Mouse (Mus musculus): ENCODE measurements around the gene Nt5c1b. TPM values are rescaled to one million over a fixed set of nuclear protein-coding genes. Genes with fewer than 3 reads are reported as not detected.
A peak's percentile ranks its signal among the peaks of the same experiment; 100 is the strongest.

The Nt5c1b gene
- polyA plus RNA-seq (2016; fragmentation: Nextera tagmentation; extraction: Ambion mirVana), result not detected in 2 replicates

- H3K9me3 ChIP-seq, result no peaks in the 10 kb centered on the region
- H3K36me3 ChIP-seq, result no peaks in the 10 kb centered on the region
- 90% methylated on average over 3 of the region's 3 CpGs for WGBS
- no peaks in the 10 kb centered on the region for H3K27me3 ChIP-seq
- H3K27ac ChIP-seq, result no peak within 1 kb of the TSS
- H3K9ac ChIP-seq (replicated peaks), result no peak within 1 kb of the TSS
- no peak within 1 kb of the TSS for H3K4me3 ChIP-seq (replicated peaks)
- H3K4me2 ChIP-seq, result no peak within 1 kb of the TSS
- ATAC-seq (ENCODE audit: insufficient number of reproducible peaks, insufficient read depth, low FRiP score, low TSS enrichment, low read depth), result no peak
- no peaks in the 10 kb centered on the region for H3K4me1 ChIP-seq (replicated peaks)
Measured at GRCm38 (mm10) chr12:10369673-10370072, at the start of gene Nt5c1b. TSS of gene Nt5c1b (plus strand) at chr12:10369973.

- Histone ChIP-seq H3K27me3 (no peaks in the 10 kb centered on the region), H3K4me3 (replicated peaks) (no peak overlapping the region), H3K4me2 (no peak overlapping the region), H3K4me1 (replicated peaks) (no peaks in the 10 kb centered on the region), H3K9ac (replicated peaks) (no peak overlapping the region), H3K27ac (no peak overlapping the region), H3K36me3 (no peaks in the 10 kb centered on the region), H3K9me3 (no peaks in the 10 kb centered on the region)
- 86% methylated on average over 10 of the region's 10 CpGs for WGBS
- no peak for ATAC-seq (ENCODE audit: insufficient number of reproducible peaks, insufficient read depth, low FRiP score, low TSS enrichment, low read depth)
Measured at GRCm38 (mm10) chr12:10327651-10328050, 42.1 kb upstream of the Nt5c1b start.

GRCm38 (mm10) chr12:10329460-10329859 lies 40.3 kb upstream of the Nt5c1b start:
- no peak for ATAC-seq (ENCODE audit: insufficient number of reproducible peaks, insufficient read depth, low FRiP score, low TSS enrichment, low read depth)
- 96% methylated on average over 2 of the region's 2 CpGs for WGBS

GRCm38 (mm10) chr12:10340604-10341003 lies 29.2 kb upstream of the Nt5c1b start:
- no peaks in the 10 kb centered on the region for H3K27me3 ChIP-seq
- no peak overlapping the region for H3K27ac ChIP-seq
- no peaks in the 10 kb centered on the region for H3K36me3 ChIP-seq
- H3K9ac ChIP-seq (replicated peaks), result no peak overlapping the region
- H3K4me2 ChIP-seq, result no peak overlapping the region
- WGBS, result 64% methylated on average over 5 of the region's 5 CpGs
- no peaks in the 10 kb centered on the region for H3K4me1 ChIP-seq (replicated peaks)
- ATAC-seq (ENCODE audit: insufficient number of reproducible peaks, insufficient read depth, low FRiP score, low TSS enrichment, low read depth), result no peak
- no peaks in the 10 kb centered on the region for H3K9me3 ChIP-seq
- H3K4me3 ChIP-seq (replicated peaks), result no peak overlapping the region

More at GRCm38 (mm10) chr12:10329460-10329859, 40.3 kb upstream of the Nt5c1b start:
- Histone ChIP-seq H3K36me3 (no peaks in the 10 kb centered on the region), H3K4me3 (replicated peaks) (no peak overlapping the region), H3K4me2 (no peak overlapping the region), H3K4me1 (replicated peaks) (no peaks in the 10 kb centered on the region), H3K27ac (no peak overlapping the region), H3K27me3 (no peaks in the 10 kb centered on the region), H3K9me3 (no peaks in the 10 kb centered on the region), H3K9ac (replicated peaks) (no peak overlapping the region)

GRCm38 (mm10) chr12:10350706-10351105 lies 19.1 kb upstream of the Nt5c1b start:
- Histone ChIP-seq H3K27me3 (no peaks in the 10 kb centered on the region), H3K4me1 (replicated peaks) (no peaks in the 10 kb centered on the region), H3K27ac (no peak overlapping the region), H3K4me2 (no peak overlapping the region), H3K9ac (replicated peaks) (no peak overlapping the region), H3K4me3 (replicated peaks) (no peak overlapping the region), H3K36me3 (no peaks in the 10 kb centered on the region), H3K9me3 (no peaks in the 10 kb centered on the region)
- no peak for ATAC-seq (ENCODE audit: insufficient number of reproducible peaks, insufficient read depth, low FRiP score, low TSS enrichment, low read depth)
- 63% methylated on average over 3 of the region's 3 CpGs for WGBS

- H3K4me1 ChIP-seq (replicated peaks), result no peaks in the 10 kb centered on the region
- H3K36me3 ChIP-seq, result no peaks in the 10 kb centered on the region
- no peak overlapping the region for H3K9ac ChIP-seq (replicated peaks)
- no peaks in the 10 kb centered on the region for H3K9me3 ChIP-seq
- no peak overlapping the region for H3K4me2 ChIP-seq
- no peak for ATAC-seq (ENCODE audit: insufficient number of reproducible peaks, insufficient read depth, low FRiP score, low TSS enrichment, low read depth)
- H3K27me3 ChIP-seq, result no peaks in the 10 kb centered on the region
- H3K4me3 ChIP-seq (replicated peaks), result no peak overlapping the region
- 54% methylated on average over 6 of the region's 6 CpGs for WGBS
- no peak overlapping the region for H3K27ac ChIP-seq
Measured at GRCm38 (mm10) chr12:10357756-10358155, 12.0 kb upstream of the Nt5c1b start.

- peak; percentile 96 for ATAC-seq (ENCODE audit: insufficient number of reproducible peaks, insufficient read depth, low FRiP score, low TSS enrichment, low read depth)
- Histone ChIP-seq H3K9ac (replicated peaks) (peak within 1 kb of the TSS; percentile 91), H3K4me2 (peak within 1 kb of the TSS; percentile 72), H3K27ac (peak within 1 kb of the TSS; percentile 94), H3K36me3 (peaks cover 8% of the 10 kb centered on the region; the same call in 1 of the 2 replicates), H3K4me3 (replicated peaks) (peak within 1 kb of the TSS; percentile 74), H3K9me3 (no peaks in the 10 kb centered on the region), H3K4me1 (replicated peaks) (peaks cover 5% of the 10 kb centered on the region), H3K27me3 (no peaks in the 10 kb centered on the region)
- under 1% methylated on average over 53 of the region's 53 CpGs for WGBS
Measured at GRCm38 (mm10) chr12:10390671-10391441, 21.1 kb downstream of the Nt5c1b start, which contains the start of gene Rdh14. TSS of gene Rdh14 (plus strand) at chr12:10390772.

- Histone ChIP-seq H3K4me1 (replicated peaks) (no peaks in the 10 kb centered on the region), H3K27me3 (no peaks in the 10 kb centered on the region), H3K27ac (no peak overlapping the region), H3K4me2 (no peak overlapping the region), H3K36me3 (no peaks in the 10 kb centered on the region), H3K9ac (replicated peaks) (no peak overlapping the region), H3K9me3 (no peaks in the 10 kb centered on the region), H3K4me3 (replicated peaks) (no peak overlapping the region)
- no peak for ATAC-seq (ENCODE audit: insufficient number of reproducible peaks, insufficient read depth, low FRiP score, low TSS enrichment, low read depth)
- 69% methylated on average over 1 of the region's 1 CpGs for WGBS
Measured at GRCm38 (mm10) chr12:10400788-10401187, 31.0 kb downstream of the Nt5c1b start.

GRCm38 (mm10) chr12:10402421-10403115 lies 32.8 kb downstream of the Nt5c1b start:
- no peaks in the 10 kb centered on the region for H3K9me3 ChIP-seq
- H3K9ac ChIP-seq (replicated peaks), result no peak overlapping the region
- no peak overlapping the region for H3K4me3 ChIP-seq (replicated peaks)
- no peaks in the 10 kb centered on the region for H3K27me3 ChIP-seq
- H3K4me1 ChIP-seq (replicated peaks), result no peaks in the 10 kb centered on the region
- H3K36me3 ChIP-seq, result no peaks in the 10 kb centered on the region
- no peak for ATAC-seq (ENCODE audit: insufficient number of reproducible peaks, insufficient read depth, low FRiP score, low TSS enrichment, low read depth)
- WGBS, result 92% methylated on average over 9 of the region's 9 CpGs
- H3K4me2 ChIP-seq, result no peak overlapping the region
- H3K27ac ChIP-seq, result no peak overlapping the region

- Histone ChIP-seq H3K4me1 (replicated peaks) (no peaks in the 10 kb centered on the region), H3K9ac (replicated peaks) (no peak overlapping the region), H3K4me3 (replicated peaks) (no peak overlapping the region), H3K27ac (no peak overlapping the region), H3K36me3 (no peaks in the 10 kb centered on the region), H3K27me3 (no peaks in the 10 kb centered on the region), H3K4me2 (no peak overlapping the region), H3K9me3 (no peaks in the 10 kb centered on the region)
- ATAC-seq (ENCODE audit: insufficient number of reproducible peaks, insufficient read depth, low FRiP score, low TSS enrichment, low read depth), result no peak
- WGBS, result 83% methylated on average over 3 of the region's 3 CpGs
Measured at GRCm38 (mm10) chr12:10410511-10411179, 40.9 kb downstream of the Nt5c1b start.

- H3K4me3 ChIP-seq (replicated peaks), result no peak overlapping the region
- H3K4me1 ChIP-seq (replicated peaks), result no peaks in the 10 kb centered on the region
- H3K27me3 ChIP-seq, result no peaks in the 10 kb centered on the region
- no peaks in the 10 kb centered on the region for H3K36me3 ChIP-seq
- ATAC-seq (ENCODE audit: insufficient number of reproducible peaks, insufficient read depth, low FRiP score, low TSS enrichment, low read depth), result no peak
- H3K27ac ChIP-seq, result no peak overlapping the region
- no peak overlapping the region for H3K9ac ChIP-seq (replicated peaks)
- no peak overlapping the region for H3K4me2 ChIP-seq
- no peaks in the 10 kb centered on the region for H3K9me3 ChIP-seq
- 80% methylated on average over 1 of the region's 1 CpGs for WGBS
Measured at GRCm38 (mm10) chr12:10411453-10411852, 41.7 kb downstream of the Nt5c1b start.

Measured in limb, embryonic 12.5 days (tissue).